Mouse (Mus musculus) cerebellum, adult 2 months (tissue): Measurements from ENCODE around the gene Rce1. TPM values are rescaled to one million over a fixed set of nuclear protein-coding genes. Genes with fewer than 3 reads are reported as not detected.
"Not testable (repeated sequence)": the region's sequence is repeated elsewhere in the genome, so short reads cannot be mapped to it uniquely, and the experiment has no call there.

ENCODE experiments used
- DNase-seq, 2 experiments: peaks; one replicate each; pipeline ENCODE4 v3.0.0; 2021
- H3K27ac ChIP-seq: fragments of 200-500 bp; 2 replicates; pipeline ENCODE4 v1.5.1; 2012; ENCODE audit warnings: low read length, control low read depth, inconsistent platforms; ENCODE audit not compliant: insufficient read depth
- H3K27me3 ChIP-seq: fragments of 200-500 bp; 2 replicates; pipeline ENCODE4 v1.6.1; 2012; ENCODE audit warnings: inconsistent platforms, mild to moderate bottlenecking, low read length, moderate library complexity; ENCODE audit not compliant: control insufficient read depth, insufficient read depth
- H3K4me1 ChIP-seq: fragments of 200-500 bp; 2 replicates; pipeline ENCODE4 v1.6.1; 2011; ENCODE audit warnings: low read length; ENCODE audit not compliant: control insufficient read depth, insufficient read depth
- H3K4me3 ChIP-seq: fragments of 200-500 bp; replicated peaks from 2 replicates; pipeline ENCODE3; 2011; ENCODE audit warnings: mild to moderate bottlenecking, low read depth, low read length, control low read depth; ENCODE audit not compliant: insufficient read depth
- CTCF ChIP-seq: fragments of 200-500 bp; IDR thresholded peaks from 2 replicates; pipeline ENCODE4 v1.5.1; 2011; ENCODE audit warnings: low read depth, mild to moderate bottlenecking, control low read depth, low read length, moderate library complexity, borderline replicate concordance; ENCODE audit not compliant: insufficient read depth
- POLR2A ChIP-seq: fragments of 200-500 bp; IDR thresholded peaks from 2 replicates; pipeline ENCODE4 v1.6.1; 2011; ENCODE audit warnings: low read length, control low read depth, borderline replicate concordance; ENCODE audit not compliant: insufficient read depth
- WGBS: fragments of 180-500 bp; shearing (Covaris S2); methylation state at CpG from one replicate; pipeline ENCODE4 v1.1.7; 2018; 5-methylcytosine and 5-hydroxymethylcytosine counted together
- polyA plus RNA-seq: library from polyadenylated mRNA; depleted of rRNA; stranded (reverse); fragments of >200 nt; gene quantifications from 2 replicates; pipeline ENCODE4 v1.2.3, GENCODE M21; 2012

Gene Rce1
- polyA plus RNA-seq, 1 experiment, result 60.9 TPM

DNA sequence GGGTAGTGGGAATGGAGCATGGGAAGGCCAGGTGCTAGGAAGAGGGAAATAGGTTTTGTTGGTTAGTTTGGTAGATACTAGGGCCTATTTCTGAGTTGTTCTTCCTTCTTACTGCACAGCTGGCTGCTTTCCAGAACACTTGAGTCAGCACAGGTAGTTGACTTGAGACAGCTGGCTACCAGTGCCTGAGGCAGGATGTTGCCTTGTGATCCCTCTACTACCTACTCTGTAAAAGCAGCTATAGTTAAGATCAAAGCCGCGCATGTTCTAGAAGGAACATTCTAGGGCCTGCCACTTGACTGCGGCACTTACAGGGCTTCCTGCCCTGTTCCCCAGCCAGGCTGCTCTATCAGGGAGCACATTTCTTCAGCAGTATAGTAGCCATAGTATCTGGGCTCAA is 35.4 kb downstream of the Rce1 start:
- no peak overlapping the region for H3K4me3 ChIP-seq
- H3K27me3 ChIP-seq, result no peaks in the 10 kb centered on the region
- TF ChIP-seq CTCF (no peak), POLR2A (no peak)
- no peak for DNase-seq
- 93% methylated on average over 3 of the region's 3 CpGs for WGBS
- no peak overlapping the region for H3K27ac ChIP-seq
- H3K4me1 ChIP-seq, result no peaks in the 10 kb centered on the region

- WGBS, result 58% methylated on average over 1 of the region's 1 CpGs
- DNase-seq, result peak in 1 of 2 experiments; percentile 29
- no peak overlapping the region for H3K4me3 ChIP-seq
- H3K27ac ChIP-seq, result no peak overlapping the region
- no peaks in the 10 kb centered on the region for H3K4me1 ChIP-seq
- TF ChIP-seq CTCF (peak; percentile 62), POLR2A (no peak)
- no peaks in the 10 kb centered on the region for H3K27me3 ChIP-seq
Observed at GRCm38 (mm10) chr19:4589081-4589480, 36.4 kb downstream of the Rce1 start.

GRCm38 (mm10) chr19:4588430-4588829 is 37.0 kb downstream of the Rce1 start:
- no peak for TF ChIP-seq CTCF
- TF ChIP-seq POLR2A, result no peak
- H3K4me3 ChIP-seq, result no peak overlapping the region
- 78% methylated on average over 3 of the region's 3 CpGs for WGBS
- H3K27me3 ChIP-seq, result no peaks in the 10 kb centered on the region
- no peaks in the 10 kb centered on the region for H3K4me1 ChIP-seq
- DNase-seq, result no peak
- no peak overlapping the region for H3K27ac ChIP-seq

GRCm38 (mm10) chr19:4587426-4587825 is 38.0 kb downstream of the Rce1 start:
- TF ChIP-seq POLR2A (no peak), CTCF (no peak)
- Histone ChIP-seq H3K27ac (no peak overlapping the region), H3K27me3 (no peaks in the 10 kb centered on the region), H3K4me3 (no peak overlapping the region), H3K4me1 (no peaks in the 10 kb centered on the region)
- 75% methylated on average over 2 of the region's 2 CpGs for WGBS
- no peak for DNase-seq

GRCm38 (mm10) chr19:4586783-4587182 is 38.7 kb downstream of the Rce1 start:
- H3K27ac ChIP-seq, DNase-seq, H3K4me1 ChIP-seq, H3K4me3 ChIP-seq, H3K27me3 ChIP-seq: not testable (repeated sequence)

DNA sequence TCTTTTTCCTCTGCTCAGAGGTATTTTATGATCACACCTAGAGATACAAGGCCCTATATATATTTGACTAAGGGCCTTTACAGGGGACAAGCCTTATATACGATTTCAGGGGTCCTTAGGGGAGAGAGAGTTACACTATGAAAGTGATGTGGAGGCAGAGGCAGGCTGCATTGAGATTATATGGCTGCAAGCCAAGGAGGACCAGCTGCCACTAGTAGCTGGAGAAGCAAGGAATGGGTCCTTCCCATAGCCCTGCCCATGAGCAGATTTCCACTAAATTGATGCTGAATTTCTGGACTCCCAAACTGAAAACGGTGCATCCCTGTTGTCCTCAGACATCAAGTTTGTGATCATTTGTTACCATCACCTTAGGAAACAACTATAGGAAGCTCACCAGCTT is 41.6 kb downstream of the Rce1 start:
- Histone ChIP-seq H3K4me1 (peaks cover under 1% of the 10 kb centered on the region; the same call in 1 of the 2 replicates), H3K27ac (no peak overlapping the region), H3K4me3 (no peak overlapping the region), H3K27me3 (no peaks in the 10 kb centered on the region)
- DNase-seq, result no peak
- 15% methylated on average over 2 of the region's 2 CpGs for WGBS
- TF ChIP-seq POLR2A (no peak), CTCF (no peak)

- TF ChIP-seq POLR2A (no peak), CTCF (no peak)
- no peak overlapping the region for H3K4me3 ChIP-seq
- no peak overlapping the region for H3K27ac ChIP-seq
- no peak for DNase-seq
- peaks cover 9% of the 10 kb centered on the region; the same call in 1 of the 2 replicates for H3K4me1 ChIP-seq
- WGBS, result 90% methylated on average over 5 of the region's 5 CpGs
- no peaks in the 10 kb centered on the region for H3K27me3 ChIP-seq
Observed at GRCm38 (mm10) chr19:4579296-4579695, 46.1 kb downstream of the Rce1 start.

GRCm38 (mm10) chr19:4578799-4579198 is 46.6 kb downstream of the Rce1 start:
- 6% methylated on average over 2 of the region's 2 CpGs for WGBS

More at GRCm38 (mm10) chr19:4578799-4579198, 46.6 kb downstream of the Rce1 start:
- peak; percentile 53 to 81 for DNase-seq
- H3K27ac ChIP-seq, result no peak overlapping the region
- peaks cover 9% of the 10 kb centered on the region; the same call in 1 of the 2 replicates for H3K4me1 ChIP-seq
- H3K27me3 ChIP-seq, result no peaks in the 10 kb centered on the region
- H3K4me3 ChIP-seq, result no peak overlapping the region
- TF ChIP-seq CTCF (no peak), POLR2A (no peak)
